Mouse (Mus musculus) ES-Bruce4 (cell line): ENCODE measurements at regions not wholly inside any gene's neighbourhood (a gene's known extent, or its start where the extent isn't known, plus 50 kb on each side); places are given as distances from the start of the nearest gene placed in this dataset.

ENCODE experiments used
- H3K27ac ChIP-seq: 2 replicates; pipeline ENCODE4 v1.5.1; 2012; ENCODE audit warnings: low read length, inconsistent platforms; ENCODE audit not compliant: insufficient read depth
- H3K27me3 ChIP-seq: 2 replicates; pipeline ENCODE4 v1.6.1; 2012; ENCODE audit warnings: mild to moderate bottlenecking, low read length, inconsistent platforms; ENCODE audit not compliant: control insufficient read depth, poor library complexity, insufficient read depth, severe bottlenecking
- H3K36me3 ChIP-seq: 2 replicates; pipeline ENCODE4 v1.6.1; 2012; ENCODE audit warnings: inconsistent platforms, mild to moderate bottlenecking, low read length, moderate library complexity; ENCODE audit not compliant: control insufficient read depth, poor library complexity, insufficient read depth, severe bottlenecking
- H3K4me1 ChIP-seq: one replicate; pipeline ENCODE4 v1.8.1; 2011; ENCODE audit warnings: low read length; ENCODE audit not compliant: control insufficient read depth, insufficient read depth
- H3K4me3 ChIP-seq: 2 replicates; pipeline ENCODE4 v1.5.1; 2011; ENCODE audit warnings: low read depth, mild to moderate bottlenecking, low read length
- H3K9ac ChIP-seq: 2 replicates; pipeline ENCODE4 v1.6.1; 2012; ENCODE audit warnings: low read depth, mild to moderate bottlenecking, inconsistent platforms; ENCODE audit not compliant: poor library complexity, severe bottlenecking
- H3K9me3 ChIP-seq: replicated peaks from 2 replicates; pipeline ENCODE4 v1.6.1; 2012; ENCODE audit warnings: mild to moderate bottlenecking, low read length, inconsistent platforms; ENCODE audit not compliant: control insufficient read depth, poor library complexity, insufficient read depth, severe bottlenecking
- CTCF ChIP-seq: IDR thresholded peaks from one replicate; pipeline ENCODE4 v1.8.1; 2011; ENCODE audit warnings: low read depth, low read length
- EP300 ChIP-seq: IDR thresholded peaks from 2 replicates; pipeline ENCODE4 v1.6.1; 2011; ENCODE audit warnings: low read depth, low read length; ENCODE audit not compliant: insufficient read depth
- POLR2A ChIP-seq: IDR thresholded peaks from one replicate; pipeline ENCODE4 v1.8.1; 2011; ENCODE audit warnings: low read length; ENCODE audit not compliant: insufficient read depth

GRCm38 (mm10) chr8:44828026-44828425 is 107.2 kb upstream of the Fat1 start:
- no peak overlapping the region for H3K4me3 ChIP-seq
- H3K27me3 ChIP-seq: no peaks in the 10 kb centered on the region
- H3K36me3 ChIP-seq: no peaks in the 10 kb centered on the region
- H3K9ac ChIP-seq: no peak overlapping the region
- peaks cover 22% of the 10 kb centered on the region for H3K9me3 ChIP-seq
- H3K4me1 ChIP-seq: no peaks in the 10 kb centered on the region
- no peak overlapping the region for H3K27ac ChIP-seq
- no peak for TF ChIP-seq EP300
- no peak for TF ChIP-seq CTCF
- no peak for TF ChIP-seq POLR2A

GRCm38 (mm10) chr8:44838431-44838830 is 96.8 kb upstream of the Fat1 start:
- no peak overlapping the region for H3K27ac ChIP-seq
- H3K4me1 ChIP-seq: no peaks in the 10 kb centered on the region
- TF ChIP-seq EP300 (no peak), POLR2A (no peak), CTCF (no peak)
- H3K9me3 ChIP-seq: no peaks in the 10 kb centered on the region
- H3K9ac ChIP-seq: no peak overlapping the region
- no peak overlapping the region for H3K4me3 ChIP-seq
- no peaks in the 10 kb centered on the region; the same call in none of the 2 replicates for H3K27me3 ChIP-seq
- no peaks in the 10 kb centered on the region for H3K36me3 ChIP-seq

GRCm38 (mm10) chr8:44839504-44840209 is 95.6 kb upstream of the Fat1 start:
- H3K36me3 ChIP-seq: no peaks in the 10 kb centered on the region
- no peaks in the 10 kb centered on the region; the same call in none of the 2 replicates for H3K27me3 ChIP-seq
- no peak overlapping the region for H3K4me3 ChIP-seq
- H3K9me3 ChIP-seq: no peaks in the 10 kb centered on the region
- H3K4me1 ChIP-seq: no peaks in the 10 kb centered on the region
- H3K9ac ChIP-seq: no peak overlapping the region
- no peak overlapping the region for H3K27ac ChIP-seq
- no peak for TF ChIP-seq CTCF
- no peak for TF ChIP-seq POLR2A
- TF ChIP-seq EP300: no peak

- TF ChIP-seq EP300: no peak
- Histone ChIP-seq H3K4me1 (no peaks in the 10 kb centered on the region), H3K9ac (no peak overlapping the region), H3K36me3 (no peaks in the 10 kb centered on the region), H3K27me3 (no peaks in the 10 kb centered on the region; the same call in none of the 2 replicates), H3K27ac (no peak overlapping the region), H3K4me3 (no peak overlapping the region), H3K9me3 (no peaks in the 10 kb centered on the region)
Observed at GRCm38 (mm10) chr8:44840646-44841045, 94.6 kb upstream of the Fat1 start.

GRCm38 (mm10) chr8:44844362-44844761 is 90.9 kb upstream of the Fat1 start:
- H3K4me1 ChIP-seq: no peaks in the 10 kb centered on the region
- H3K9me3 ChIP-seq: no peaks in the 10 kb centered on the region
- H3K36me3 ChIP-seq: no peaks in the 10 kb centered on the region
- no peaks in the 10 kb centered on the region; the same call in 1 of the 2 replicates for H3K27me3 ChIP-seq
- no peak for TF ChIP-seq EP300
- no peak for TF ChIP-seq CTCF
- TF ChIP-seq POLR2A: no peak
- no peak overlapping the region for H3K4me3 ChIP-seq
- H3K9ac ChIP-seq: no peak overlapping the region
- H3K27ac ChIP-seq: no peak overlapping the region

- Histone ChIP-seq H3K4me1 (no peaks in the 10 kb centered on the region), H3K9ac (no peak overlapping the region), H3K27me3 (no peaks in the 10 kb centered on the region), H3K36me3 (no peaks in the 10 kb centered on the region), H3K9me3 (no peaks in the 10 kb centered on the region), H3K4me3 (no peak overlapping the region), H3K27ac (no peak overlapping the region)
- no peak for TF ChIP-seq EP300
- no peak for TF ChIP-seq CTCF
- no peak for TF ChIP-seq POLR2A
Observed at GRCm38 (mm10) chr8:44852223-44852622, 83.0 kb upstream of the Fat1 start.
